ENCODE assay signal across 8 mouse cellular contexts in genomic region chr11:64434611-64435545, GRCm38 (mm10). TPM values are rescaled to one million over a fixed set of nuclear protein-coding genes. Genes with fewer than 3 reads are reported as not detected.
DNase-seq lines count a peak whose midpoint lies in the region; ATAC-seq and TF ChIP-seq lines count a peak whose summit lies in the region.

Hs3st3a1 (plus strand) TSS chr11:64435332.

- TF ChIP-seq POLR2A in lung, adult 2 months (IDR thresholded peaks at IDR 0.05; ENCODE audit: borderline replicate concordance, extremely low read depth, low read depth, low read length): peak; percentile 45; the same call in 1 of the 2 replicates

- ATAC-seq in neural tube, embryonic 11.5 days (ENCODE audit: insufficient read depth, low FRiP score, low TSS enrichment): peak; percentile 88
- peak; percentile 88 for ATAC-seq in embryonic facial prominence, embryonic 14.5 days (ENCODE audit: low read depth)
- ATAC-seq in heart, embryonic 11.5 days (replicated peaks; ENCODE audit: insufficient number of reproducible peaks, low FRiP score, low TSS enrichment): peak; percentile 85
- ATAC-seq in neural tube, embryonic 15.5 days (ENCODE audit: low FRiP score): peak; percentile 90

- H3K4me2 ChIP-seq in neural tube, embryonic 11.5 days (ENCODE audit: low read depth): peak within 1 kb of the TSS; percentile 97
- H3K4me2 ChIP-seq in embryonic facial prominence, embryonic 14.5 days (ENCODE audit: low read depth, low read length): peak within 1 kb of the TSS; percentile 98
- peak within 1 kb of the TSS; percentile 99 for H3K4me2 ChIP-seq in heart, embryonic 11.5 days
- H3K4me2 ChIP-seq in neural tube, embryonic 15.5 days: peak within 1 kb of the TSS; percentile 98

- H3K4me3 ChIP-seq in neural tube, embryonic 11.5 days (ENCODE audit: low read depth, low read length): peak within 1 kb of the TSS; percentile 62
- H3K4me3 ChIP-seq in embryonic facial prominence, embryonic 14.5 days (ENCODE audit: low read depth, low read length): peak within 1 kb of the TSS; percentile 68
- H3K4me3 ChIP-seq in heart, embryonic 11.5 days (ENCODE audit: low read depth, low read length): peak within 1 kb of the TSS; percentile 69
- peak within 1 kb of the TSS; percentile 53 for H3K4me3 ChIP-seq in lung, adult 2 months (replicated peaks; ENCODE audit: extremely low read depth, low read depth, low read length)
- H3K4me3 ChIP-seq in neural tube, embryonic 15.5 days (replicated peaks): peak within 1 kb of the TSS; percentile 52

- DNase-seq in neural tube, embryonic 11.5 days (ENCODE audit: low spot score): peak; percentile 82
- no peak for DNase-seq in neural tube, embryonic 10.5 days (ENCODE audit: extremely low spot score, low spot score)
- DNase-seq in embryonic facial prominence, embryonic 14.5 days (ENCODE audit: low spot score): peak; percentile 89
- peak; percentile 46 for DNase-seq in kidney, adult 9 months
- DNase-seq in lung, adult 2 months: peak; percentile 59
- DNase-seq in urinary bladder, postnatal 14 days (ENCODE audit: low spot score): peak; percentile 21

- H3K9ac ChIP-seq in neural tube, embryonic 11.5 days (ENCODE audit: low read length): peak within 1 kb of the TSS; percentile 82
- peak within 1 kb of the TSS; percentile 83 for H3K9ac ChIP-seq in embryonic facial prominence, embryonic 14.5 days (ENCODE audit: low read depth, low read length)
- peak within 1 kb of the TSS; percentile 80 for H3K9ac ChIP-seq in heart, embryonic 11.5 days (ENCODE audit: low read depth, low read length)
- H3K9ac ChIP-seq in neural tube, embryonic 15.5 days (replicated peaks): peak within 1 kb of the TSS; percentile 56

- H3K9me3 ChIP-seq in neural tube, embryonic 11.5 days (ENCODE audit: control insufficient read depth, low read length): no peaks in the 10 kb centered on the region
- H3K9me3 ChIP-seq in embryonic facial prominence, embryonic 14.5 days (ENCODE audit: control insufficient read depth, low read length): no peaks in the 10 kb centered on the region
- H3K9me3 ChIP-seq in heart, embryonic 11.5 days (replicated peaks; ENCODE audit: control insufficient read depth, low read length): no peaks in the 10 kb centered on the region
- no peaks in the 10 kb centered on the region for H3K9me3 ChIP-seq in neural tube, embryonic 15.5 days (replicated peaks)

- peak within 1 kb of the TSS; percentile 67 for H3K27ac ChIP-seq in neural tube, embryonic 11.5 days (ENCODE audit: low read depth, low read length)
- H3K27ac ChIP-seq in embryonic facial prominence, embryonic 14.5 days (replicated peaks; ENCODE audit: low read depth, low read length): peak within 1 kb of the TSS; percentile 84
- H3K27ac ChIP-seq in heart, embryonic 11.5 days (ENCODE audit: low read depth, low read length): peak within 1 kb of the TSS; percentile 35
- H3K27ac ChIP-seq in neural tube, embryonic 15.5 days (replicated peaks): peak within 1 kb of the TSS; percentile 65

- H3K4me1 ChIP-seq in neural tube, embryonic 11.5 days (ENCODE audit: control insufficient read depth, insufficient read depth, low read length): 0 out of 2 replicates have a peak, but pooled peaks cover 2% of the 10 kb centered on the region
- peaks cover 3% of the 10 kb centered on the region; the same call in 1 of the 2 replicates for H3K4me1 ChIP-seq in embryonic facial prominence, embryonic 14.5 days (ENCODE audit: control insufficient read depth, insufficient read depth, low read length)
- H3K4me1 ChIP-seq in heart, embryonic 11.5 days (ENCODE audit: control insufficient read depth, insufficient read depth, low read length): peaks cover 4% of the 10 kb centered on the region; the same call in 1 of the 2 replicates
- peaks cover 2% of the 10 kb centered on the region; the same call in 1 of the 2 replicates for H3K4me1 ChIP-seq in lung, adult 2 months (ENCODE audit: control insufficient read depth, insufficient read depth, low read length)
- H3K4me1 ChIP-seq in neural tube, embryonic 15.5 days: peaks cover 19% of the 10 kb centered on the region

- TF ChIP-seq CTCF in lung, adult 2 months (IDR thresholded peaks at IDR 0.05; ENCODE audit: insufficient read depth, low read length): no peak

- H3K36me3 ChIP-seq in neural tube, embryonic 11.5 days (ENCODE audit: control insufficient read depth, insufficient read depth, low read length): no peaks in the 10 kb centered on the region
- no peaks in the 10 kb centered on the region for H3K36me3 ChIP-seq in embryonic facial prominence, embryonic 14.5 days (ENCODE audit: control insufficient read depth, insufficient read depth, low read length)
- H3K36me3 ChIP-seq in heart, embryonic 11.5 days (ENCODE audit: control insufficient read depth, insufficient read depth, low read length): no peaks in the 10 kb centered on the region
- H3K36me3 ChIP-seq in neural tube, embryonic 15.5 days: no peaks in the 10 kb centered on the region

- no peaks in the 10 kb centered on the region for H3K27me3 ChIP-seq in neural tube, embryonic 11.5 days (ENCODE audit: control insufficient read depth, insufficient read depth, low read length)
- peaks cover 12% of the 10 kb centered on the region; the same call in 1 of the 2 replicates for H3K27me3 ChIP-seq in embryonic facial prominence, embryonic 14.5 days (replicated peaks; ENCODE audit: control insufficient read depth, insufficient read depth, low read length)
- peaks cover 26% of the 10 kb centered on the region for H3K27me3 ChIP-seq in heart, embryonic 11.5 days (ENCODE audit: control insufficient read depth, insufficient read depth, low read length)
- H3K27me3 ChIP-seq in neural tube, embryonic 15.5 days (replicated peaks): peaks cover 4% of the 10 kb centered on the region

- under 1% methylated on average over 34 of the region's 36 CpGs for WGBS in neural tube, embryonic 11.5 days
- WGBS in embryonic facial prominence, embryonic 14.5 days: under 1% methylated on average over 27 of the region's 36 CpGs
- under 1% methylated on average over 36 of the region's 36 CpGs for WGBS in heart, embryonic 11.5 days (ENCODE audit: insufficient replicate concordance)
- under 1% methylated on average over 35 of the region's 36 CpGs for WGBS in lung, adult 2 months
- under 1% methylated on average over 30 of the region's 36 CpGs for WGBS in neural tube, embryonic 15.5 days

RNA-seq across cellular contexts. Expression of gene Hs3st3a1, which starts in this region (rescaled TPM):
- polyA plus RNA-seq in neural tube, embryonic 11.5 days (2014; fragmentation: Nextera tagmentation; extraction: Ambion mirVana): 3.0 and 3.6 TPM in 2 replicates
- polyA plus RNA-seq in embryonic facial prominence, embryonic 14.5 days (2014; fragmentation: Nextera tagmentation; extraction: Ambion mirVana): 2.1 and 2.5 TPM in 2 replicates
- 1.6 and 1.9 TPM in 2 replicates for polyA plus RNA-seq in heart, embryonic 11.5 days (2014; fragmentation: Nextera tagmentation; extraction: Ambion mirVana)
- polyA plus RNA-seq in lung, adult 2 months (2012; rRNA removed): 0.84 and 1.5 TPM in 2 replicates
- polyA plus RNA-seq in neural tube, embryonic 15.5 days (2015; fragmentation: Nextera tagmentation; extraction: Ambion mirVana): 1.2 and 1.3 TPM in 2 replicates
